Mouse (Mus musculus): ENCODE data around the gene 3110021N24Rik.

Gene 3110021N24Rik

GRCm38 (mm10) chr4:108796701-108797100 is 77.3 kb downstream of the 3110021N24Rik start:
- DNase-seq (ENCODE audit: low spot score in 2 of 2): no peak

- peak in 1 of 2 experiments; percentile 71 for DNase-seq (ENCODE audit: low spot score in 2 of 2)
These were observed 78.8 kb downstream of the 3110021N24Rik start for GRCm38 (mm10) chr4:108798083-108798830.

DNA sequence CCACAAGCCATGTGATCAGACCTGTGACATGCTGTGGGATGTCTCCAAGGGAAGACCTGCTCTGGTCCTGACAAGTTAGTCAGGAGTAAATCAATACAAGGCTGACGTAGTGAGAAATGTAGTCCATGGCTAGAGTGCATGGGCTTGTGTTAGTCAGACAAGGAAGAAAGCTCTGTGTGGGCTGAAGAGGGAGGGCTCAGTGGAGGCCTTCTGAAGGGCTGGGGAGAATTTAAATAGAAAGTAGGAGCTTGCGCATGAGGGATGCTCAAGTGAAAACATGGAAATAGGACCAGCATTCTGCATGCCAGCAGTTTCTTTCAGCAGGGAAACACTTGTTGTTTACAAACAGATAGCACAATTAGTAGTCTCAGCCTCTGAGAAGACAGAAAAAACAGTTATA is 84.1 kb downstream of the 3110021N24Rik start:
- no peak for DNase-seq (ENCODE audit: low spot score in 2 of 2)

- DNase-seq (ENCODE audit: low spot score in 2 of 2): no peak
These were observed 91.7 kb downstream of the 3110021N24Rik start for GRCm38 (mm10) chr4:108811142-108811541.

GRCm38 (mm10) chr4:108811550-108811949 is 92.1 kb downstream of the 3110021N24Rik start:
- DNase-seq (ENCODE audit: low spot score in 2 of 2): no peak

GRCm38 (mm10) chr4:108825677-108826076 is 106.2 kb downstream of the 3110021N24Rik start:
- no peak for DNase-seq (ENCODE audit: low spot score in 2 of 2)

DNA sequence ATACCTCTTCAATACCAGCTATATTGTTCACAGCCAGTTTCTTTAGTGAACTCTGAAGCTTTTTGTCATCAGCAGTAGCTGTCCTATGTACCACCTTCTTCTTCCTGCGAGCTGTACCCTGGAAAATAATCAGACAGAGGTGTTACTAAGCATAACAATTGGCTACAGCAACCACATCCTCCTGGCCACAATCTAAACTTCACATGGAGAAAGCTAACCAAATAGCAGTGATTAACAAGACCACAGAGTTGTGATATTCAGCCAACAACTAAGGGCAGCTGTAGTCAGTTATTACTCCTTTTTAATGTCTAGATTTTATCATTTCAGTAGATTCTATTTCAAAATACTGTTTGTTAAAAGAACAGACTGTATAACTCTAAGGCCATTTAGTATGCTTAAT is 106.6 kb downstream of the 3110021N24Rik start:
- DNase-seq (ENCODE audit: low spot score in 2 of 2): no peak

- no peak for DNase-seq (ENCODE audit: low spot score in 2 of 2)
These were observed 107.2 kb downstream of the 3110021N24Rik start for GRCm38 (mm10) chr4:108826643-108827042.

DNA sequence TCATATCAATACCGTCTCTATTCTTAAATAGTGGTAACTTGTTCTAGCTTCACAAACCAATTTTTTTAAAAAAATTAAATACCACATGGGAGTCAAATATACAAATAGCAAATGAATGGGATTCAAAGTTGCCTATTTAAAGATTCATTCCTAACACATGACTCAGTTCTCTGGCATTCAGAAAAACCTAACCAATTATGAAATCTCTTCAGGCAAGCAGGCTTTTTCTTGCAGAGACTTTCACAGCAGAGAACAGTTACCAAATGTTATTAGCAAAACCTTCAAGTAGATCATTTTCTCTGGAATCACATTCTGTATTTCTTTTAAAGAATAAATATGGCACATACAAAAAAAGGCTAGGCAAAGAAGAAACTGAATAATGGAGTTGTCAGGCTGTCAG is 111.2 kb downstream of the 3110021N24Rik start:
- DNase-seq (ENCODE audit: low spot score in 2 of 2): no peak
